Mouse (Mus musculus): ENCODE data around the gene Zwilch. TPM values are rescaled to one million over a fixed set of nuclear protein-coding genes. Genes with fewer than 3 reads are reported as not detected.

Zwilch gene
- 17.2 and 18.3 TPM in 2 replicates for polyA plus RNA-seq (2015; fragmentation: Nextera tagmentation; extraction: Ambion mirVana)

GRCm38 (mm10) chr9:64172816-64173665 is at the start of gene Zwilch, which contains the start of gene Rpl4:
Gene Zwilch, minus strand, starts transcription at chr9:64173104.
Gene Rpl4, plus strand, starts transcription at chr9:64173375.
- peak within 1 kb of the TSS; percentile 89 for H3K4me2 ChIP-seq (ENCODE audit: low read depth, low read length)
- peak within 1 kb of the TSS; percentile 82 for H3K27ac ChIP-seq (ENCODE audit: low read length)
- H3K27me3 ChIP-seq (ENCODE audit: control insufficient read depth, insufficient read depth, low read length) = no peaks in the 10 kb centered on the region
- peak within 1 kb of the TSS; percentile 98 for H3K4me3 ChIP-seq (ENCODE audit: low read length)
- peaks cover 19% of the 10 kb centered on the region for H3K4me1 ChIP-seq (ENCODE audit: control insufficient read depth, insufficient read depth, low read length)
- H3K9me3 ChIP-seq (replicated peaks; ENCODE audit: control insufficient read depth, low read length) = no peaks in the 10 kb centered on the region
- H3K36me3 ChIP-seq (ENCODE audit: control insufficient read depth, insufficient read depth) = peaks cover 33% of the 10 kb centered on the region
- peak within 1 kb of the TSS; percentile 87 for H3K9ac ChIP-seq (ENCODE audit: low read length)
- under 1% methylated on average over 42 of the region's 42 CpGs for WGBS
- ATAC-seq (replicated peaks; ENCODE audit: extremely low read depth, insufficient read depth, low FRiP score) = peak; percentile 82

- 64% methylated on average over 2 of the region's 2 CpGs for WGBS
- Histone ChIP-seq H3K4me1 (ENCODE audit: control insufficient read depth, insufficient read depth, low read length) (peaks cover 15% of the 10 kb centered on the region), H3K36me3 (ENCODE audit: control insufficient read depth, insufficient read depth) (no peaks in the 10 kb centered on the region), H3K4me2 (ENCODE audit: low read depth, low read length) (no peak overlapping the region), H3K9me3 (replicated peaks; ENCODE audit: control insufficient read depth, low read length) (no peaks in the 10 kb centered on the region), H3K27ac (ENCODE audit: low read length) (no peak overlapping the region), H3K9ac (ENCODE audit: low read length) (no peak overlapping the region), H3K27me3 (ENCODE audit: control insufficient read depth, insufficient read depth, low read length) (no peaks in the 10 kb centered on the region), H3K4me3 (ENCODE audit: low read length) (no peak overlapping the region)
- no peak for ATAC-seq (replicated peaks; ENCODE audit: extremely low read depth, insufficient read depth, low FRiP score)
These were observed 49.2 kb upstream of the Zwilch start for GRCm38 (mm10) chr9:64222098-64222497.

GRCm38 (mm10) chr9:64221480-64221879 is 48.6 kb upstream of the Zwilch start:
- H3K9me3 ChIP-seq (replicated peaks; ENCODE audit: control insufficient read depth, low read length) = no peaks in the 10 kb centered on the region
- no peak overlapping the region for H3K9ac ChIP-seq (ENCODE audit: low read length)
- no peaks in the 10 kb centered on the region for H3K27me3 ChIP-seq (ENCODE audit: control insufficient read depth, insufficient read depth, low read length)
- H3K36me3 ChIP-seq (ENCODE audit: control insufficient read depth, insufficient read depth) = no peaks in the 10 kb centered on the region
- ATAC-seq (replicated peaks; ENCODE audit: extremely low read depth, insufficient read depth, low FRiP score) = no peak
- 76% methylated on average over 4 of the region's 4 CpGs for WGBS
- H3K4me2 ChIP-seq (ENCODE audit: low read depth, low read length) = no peak overlapping the region
- H3K27ac ChIP-seq (ENCODE audit: low read length) = no peak overlapping the region
- H3K4me1 ChIP-seq (ENCODE audit: control insufficient read depth, insufficient read depth, low read length) = peaks cover 18% of the 10 kb centered on the region
- H3K4me3 ChIP-seq (ENCODE audit: low read length) = no peak overlapping the region

GRCm38 (mm10) chr9:64220603-64221002 is 47.7 kb upstream of the Zwilch start:
- Histone ChIP-seq H3K27me3 (ENCODE audit: control insufficient read depth, insufficient read depth, low read length) (no peaks in the 10 kb centered on the region), H3K27ac (ENCODE audit: low read length) (no peak overlapping the region), H3K9ac (ENCODE audit: low read length) (no peak overlapping the region), H3K4me2 (ENCODE audit: low read depth, low read length) (no peak overlapping the region), H3K4me1 (ENCODE audit: control insufficient read depth, insufficient read depth, low read length) (peaks cover 13% of the 10 kb centered on the region), H3K4me3 (ENCODE audit: low read length) (no peak overlapping the region), H3K9me3 (replicated peaks; ENCODE audit: control insufficient read depth, low read length) (no peaks in the 10 kb centered on the region), H3K36me3 (ENCODE audit: control insufficient read depth, insufficient read depth) (no peaks in the 10 kb centered on the region)
- WGBS = 67% methylated on average over 1 of the region's 1 CpGs
- no peak for ATAC-seq (replicated peaks; ENCODE audit: extremely low read depth, insufficient read depth, low FRiP score)

GRCm38 (mm10) chr9:64219772-64220420 is 47.0 kb upstream of the Zwilch start:
- Histone ChIP-seq H3K4me3 (ENCODE audit: low read length) (no peak overlapping the region), H3K4me1 (ENCODE audit: control insufficient read depth, insufficient read depth, low read length) (peaks cover 11% of the 10 kb centered on the region), H3K36me3 (ENCODE audit: control insufficient read depth, insufficient read depth) (no peaks in the 10 kb centered on the region), H3K9ac (ENCODE audit: low read length) (no peak overlapping the region), H3K27ac (ENCODE audit: low read length) (no peak overlapping the region), H3K4me2 (ENCODE audit: low read depth, low read length) (no peak overlapping the region), H3K27me3 (ENCODE audit: control insufficient read depth, insufficient read depth, low read length) (no peaks in the 10 kb centered on the region), H3K9me3 (replicated peaks; ENCODE audit: control insufficient read depth, low read length) (no peaks in the 10 kb centered on the region)
- WGBS = 87% methylated on average over 10 of the region's 10 CpGs
- ATAC-seq (replicated peaks; ENCODE audit: extremely low read depth, insufficient read depth, low FRiP score) = no peak

- no peak overlapping the region for H3K9ac ChIP-seq (ENCODE audit: low read length)
- no peaks in the 10 kb centered on the region for H3K27me3 ChIP-seq (ENCODE audit: control insufficient read depth, insufficient read depth, low read length)
- ATAC-seq (replicated peaks; ENCODE audit: extremely low read depth, insufficient read depth, low FRiP score) = no peak
- H3K36me3 ChIP-seq (ENCODE audit: control insufficient read depth, insufficient read depth) = no peaks in the 10 kb centered on the region
- H3K4me2 ChIP-seq (ENCODE audit: low read depth, low read length) = no peak overlapping the region
- H3K9me3 ChIP-seq (replicated peaks; ENCODE audit: control insufficient read depth, low read length) = no peaks in the 10 kb centered on the region
- WGBS = 82% methylated on average over 1 of the region's 1 CpGs
- no peak overlapping the region for H3K27ac ChIP-seq (ENCODE audit: low read length)
- H3K4me3 ChIP-seq (ENCODE audit: low read length) = no peak overlapping the region
- peaks cover 8% of the 10 kb centered on the region; the same call in 1 of the 2 replicates for H3K4me1 ChIP-seq (ENCODE audit: control insufficient read depth, insufficient read depth, low read length)
These were observed 46.4 kb upstream of the Zwilch start for GRCm38 (mm10) chr9:64219305-64219704.

- H3K4me1 ChIP-seq (ENCODE audit: control insufficient read depth, insufficient read depth, low read length) = peaks cover 8% of the 10 kb centered on the region; the same call in 1 of the 2 replicates
- H3K4me2 ChIP-seq (ENCODE audit: low read depth, low read length) = no peak overlapping the region
- no peak for ATAC-seq (replicated peaks; ENCODE audit: extremely low read depth, insufficient read depth, low FRiP score)
- H3K4me3 ChIP-seq (ENCODE audit: low read length) = no peak overlapping the region
- no peaks in the 10 kb centered on the region for H3K36me3 ChIP-seq (ENCODE audit: control insufficient read depth, insufficient read depth)
- no peak overlapping the region for H3K27ac ChIP-seq (ENCODE audit: low read length)
- H3K9me3 ChIP-seq (replicated peaks; ENCODE audit: control insufficient read depth, low read length) = no peaks in the 10 kb centered on the region
- no peak overlapping the region for H3K9ac ChIP-seq (ENCODE audit: low read length)
- H3K27me3 ChIP-seq (ENCODE audit: control insufficient read depth, insufficient read depth, low read length) = no peaks in the 10 kb centered on the region
These were observed 45.0 kb upstream of the Zwilch start for GRCm38 (mm10) chr9:64217887-64218286.

- no peaks in the 10 kb centered on the region for H3K36me3 ChIP-seq (ENCODE audit: control insufficient read depth, insufficient read depth)
- 82% methylated on average over 2 of the region's 2 CpGs for WGBS
- H3K9me3 ChIP-seq (replicated peaks; ENCODE audit: control insufficient read depth, low read length) = no peaks in the 10 kb centered on the region
- H3K4me3 ChIP-seq (ENCODE audit: low read length) = no peak overlapping the region
- peaks cover 8% of the 10 kb centered on the region; the same call in 1 of the 2 replicates for H3K4me1 ChIP-seq (ENCODE audit: control insufficient read depth, insufficient read depth, low read length)
- H3K27me3 ChIP-seq (ENCODE audit: control insufficient read depth, insufficient read depth, low read length) = no peaks in the 10 kb centered on the region
- H3K9ac ChIP-seq (ENCODE audit: low read length) = no peak overlapping the region
- no peak for ATAC-seq (replicated peaks; ENCODE audit: extremely low read depth, insufficient read depth, low FRiP score)
- H3K27ac ChIP-seq (ENCODE audit: low read length) = no peak overlapping the region
- no peak overlapping the region for H3K4me2 ChIP-seq (ENCODE audit: low read depth, low read length)
These were observed 43.7 kb upstream of the Zwilch start for GRCm38 (mm10) chr9:64216641-64217040.

GRCm38 (mm10) chr9:64216090-64216489 is 43.2 kb upstream of the Zwilch start:
- H3K36me3 ChIP-seq (ENCODE audit: control insufficient read depth, insufficient read depth) = peaks cover under 1% of the 10 kb centered on the region; the same call in 1 of the 2 replicates
- no peaks in the 10 kb centered on the region for H3K27me3 ChIP-seq (ENCODE audit: control insufficient read depth, insufficient read depth, low read length)
- WGBS = 60% methylated on average over 4 of the region's 4 CpGs
- H3K4me3 ChIP-seq (ENCODE audit: low read length) = no peak overlapping the region
- H3K9ac ChIP-seq (ENCODE audit: low read length) = no peak overlapping the region
- no peak overlapping the region for H3K4me2 ChIP-seq (ENCODE audit: low read depth, low read length)
- H3K27ac ChIP-seq (ENCODE audit: low read length) = no peak overlapping the region
- peaks cover 8% of the 10 kb centered on the region; the same call in 1 of the 2 replicates for H3K4me1 ChIP-seq (ENCODE audit: control insufficient read depth, insufficient read depth, low read length)
- H3K9me3 ChIP-seq (replicated peaks; ENCODE audit: control insufficient read depth, low read length) = no peaks in the 10 kb centered on the region
- ATAC-seq (replicated peaks; ENCODE audit: extremely low read depth, insufficient read depth, low FRiP score) = no peak

Data from heart, embryonic 16.5 days (tissue).